Mouse (Mus musculus): ENCODE data around the gene Mab21l3. TPM values are rescaled to one million over a fixed set of nuclear protein-coding genes. Genes with fewer than 3 reads are reported as not detected.
A peak's percentile ranks its signal among the peaks of the same experiment; 100 is the strongest.

The Mab21l3 gene
- under 1 TPM; 0.44 to 0.50 TPM for total RNA-seq (2021)

- intact Hi-C loops (cut with DNase I) = no loop called here
- DNase-seq (ENCODE audit: low spot score in 2 of 2) = no peak
These were observed at the start of gene Mab21l3 for GRCm38 (mm10) chr3:101848816-101849215. Mab21l3 (minus strand) TSS chr3:101848959.

GRCm38 (mm10) chr3:101897377-101897974, 48.7 kb upstream of the Mab21l3 start:
- DNase-seq (ENCODE audit: low spot score in 2 of 2) = no peak
- intact Hi-C loops (cut with DNase I) = loop anchor here (5.0 kb wide), 1 partner anchor 165 kb away; no protein-coding TSS in a partner anchor

- intact Hi-C loops (cut with DNase I) = loop anchor here (5.0 kb wide), 1 partner anchor 165 kb away; no protein-coding TSS in a partner anchor
- peak; percentile 65 to 72 for DNase-seq (ENCODE audit: low spot score in 2 of 2)
These were observed 48.1 kb upstream of the Mab21l3 start for GRCm38 (mm10) chr3:101896893-101897292.

GRCm38 (mm10) chr3:101895376-101895910, 46.7 kb upstream of the Mab21l3 start:
- intact Hi-C loops (cut with DNase I) = loop anchor here (5.0 kb wide), 1 partner anchor 167 kb away; no protein-coding TSS in a partner anchor
- DNase-seq (ENCODE audit: low spot score in 2 of 2) = no peak

- intact Hi-C loops (cut with DNase I) = loop anchor here (10.0 kb wide), 1 partner anchor 359 kb away; no protein-coding TSS in a partner anchor
- peak in 1 of 2 experiments; percentile 22 for DNase-seq (ENCODE audit: low spot score in 2 of 2)
These were observed 36.8 kb upstream of the Mab21l3 start for GRCm38 (mm10) chr3:101885591-101885990.

- intact Hi-C loops (cut with DNase I) = loop anchor here (10.0 kb wide), 1 partner anchor 360 kb away; no protein-coding TSS in a partner anchor
- no peak for DNase-seq (ENCODE audit: low spot score in 2 of 2)
These were observed 36.3 kb upstream of the Mab21l3 start for GRCm38 (mm10) chr3:101885041-101885440.

- no peak for DNase-seq (ENCODE audit: low spot score in 2 of 2)
- intact Hi-C loops (cut with DNase I) = loop anchor here (10.0 kb wide), 1 partner anchor 361 kb away; no protein-coding TSS in a partner anchor
These were observed 35.1 kb upstream of the Mab21l3 start for GRCm38 (mm10) chr3:101883902-101884301.

GRCm38 (mm10) chr3:101881721-101882120, 33.0 kb upstream of the Mab21l3 start:
- DNase-seq (ENCODE audit: low spot score in 2 of 2) = no peak
- intact Hi-C loops (cut with DNase I) = loop anchor here (10.0 kb wide), 1 partner anchor 363 kb away; no protein-coding TSS in a partner anchor

- intact Hi-C loops (cut with DNase I) = loop anchor here (10.0 kb wide), 1 partner anchor 364 kb away; no protein-coding TSS in a partner anchor
- DNase-seq (ENCODE audit: low spot score in 2 of 2) = no peak
These were observed 32.1 kb upstream of the Mab21l3 start for GRCm38 (mm10) chr3:101880818-101881217.

GRCm38 (mm10) chr3:101878136-101878535, 29.4 kb upstream of the Mab21l3 start:
- DNase-seq (ENCODE audit: low spot score in 2 of 2) = no peak
- intact Hi-C loops (cut with DNase I) = no loop called here

GRCm38 (mm10) chr3:101876459-101877285, 27.9 kb upstream of the Mab21l3 start:
- intact Hi-C loops (cut with DNase I) = no loop called here
- DNase-seq (ENCODE audit: low spot score in 2 of 2) = no peak

- intact Hi-C loops (cut with DNase I) = no loop called here
- no peak for DNase-seq (ENCODE audit: low spot score in 2 of 2)
These were observed 26.6 kb upstream of the Mab21l3 start for GRCm38 (mm10) chr3:101875258-101875920.

- intact Hi-C loops (cut with DNase I) = no loop called here
- peak; percentile 25 to 48 for DNase-seq (ENCODE audit: low spot score in 2 of 2)
These were observed 24.4 kb upstream of the Mab21l3 start for GRCm38 (mm10) chr3:101873061-101873675.

- DNase-seq (ENCODE audit: low spot score in 2 of 2) = no peak
- intact Hi-C loops (cut with DNase I) = no loop called here
These were observed 23.2 kb upstream of the Mab21l3 start for GRCm38 (mm10) chr3:101871951-101872350.

GRCm38 (mm10) chr3:101867001-101867421, 18.3 kb upstream of the Mab21l3 start:
- intact Hi-C loops (cut with DNase I) = no loop called here
- peak; percentile 35 to 80 for DNase-seq (ENCODE audit: low spot score in 2 of 2)

- intact Hi-C loops (cut with DNase I) = no loop called here
- DNase-seq (ENCODE audit: low spot score in 2 of 2) = no peak
These were observed 13.1 kb upstream of the Mab21l3 start for GRCm38 (mm10) chr3:101861856-101862255.

GRCm38 (mm10) chr3:101860151-101860550, 11.4 kb upstream of the Mab21l3 start:
- intact Hi-C loops (cut with DNase I) = no loop called here
- DNase-seq (ENCODE audit: low spot score in 2 of 2) = peak; percentile 20 to 89

GRCm38 (mm10) chr3:101859740-101860139, 11.0 kb upstream of the Mab21l3 start:
- intact Hi-C loops (cut with DNase I) = no loop called here
- no peak for DNase-seq (ENCODE audit: low spot score in 2 of 2)

GRCm38 (mm10) chr3:101854075-101854474, 5.3 kb upstream of the Mab21l3 start:
- intact Hi-C loops (cut with DNase I) = no loop called here
- DNase-seq (ENCODE audit: low spot score in 2 of 2) = peak in 1 of 2 experiments; percentile 70

Measured in left cerebral cortex, postnatal 25 days (tissue).